In genomic region chr7:38190056-38190835, GRCm38 (mm10) we compare ENCODE assay signal across 13 mouse cellular contexts. TPM values are rescaled to one million over a fixed set of nuclear protein-coding genes. Genes with fewer than 3 reads are reported as not detected.
DNase-seq lines count a peak whose midpoint lies in the region; ATAC-seq and TF ChIP-seq lines count a peak whose summit lies in the region.
"Had no signal": no experiment of that assay in that cellular context is flagged by ENCODE, and none has a peak within 500 bp of the region (broad histone marks: within the 10 kb centered on the region; RNA-seq: fewer than 3 reads in every experiment).

No protein-coding gene starts in this region.

- no peak for TF ChIP-seq EP300 in liver, embryonic 14.5 days (IDR thresholded peaks at IDR 0.05; ENCODE audit: low read depth)
- TF ChIP-seq EP300 in ES-Bruce4 (IDR thresholded peaks at IDR 0.05; ENCODE audit: insufficient read depth, low read depth, low read length) = no peak

- no peaks in the 10 kb centered on the region for H3K9me3 ChIP-seq in liver, embryonic 14.5 days (ENCODE audit: control insufficient read depth, low read length)
- no peaks in the 10 kb centered on the region for H3K9me3 ChIP-seq in liver, embryonic 11.5 days (ENCODE audit: control insufficient read depth, low read length)
- no peaks in the 10 kb centered on the region for H3K9me3 ChIP-seq in ES-Bruce4 (replicated peaks; ENCODE audit: control insufficient read depth, insufficient read depth, low read length, poor library complexity, severe bottlenecking)

- no peak overlapping the region for H3K4me2 ChIP-seq in liver, embryonic 14.5 days (ENCODE audit: low read depth)
- no peak overlapping the region for H3K4me2 ChIP-seq in liver, embryonic 11.5 days

- 91% methylated on average over 8 of the region's 8 CpGs for WGBS in cerebellum, adult 2 months
- 79% methylated on average over 8 of the region's 8 CpGs for WGBS in liver, embryonic 14.5 days (ENCODE audit: insufficient replicate concordance)
- 89% methylated on average over 8 of the region's 8 CpGs for WGBS in liver, embryonic 11.5 days

- H3K4me1 ChIP-seq in cerebellum, adult 2 months (ENCODE audit: control insufficient read depth, insufficient read depth, low read length) = peaks cover 5% of the 10 kb centered on the region; the same call in 1 of the 2 replicates
- peaks cover 0 to 6% of the 10 kb centered on the region in 2 experiments; a peak in 1 of 4 replicates for H3K4me1 ChIP-seq in liver, embryonic 14.5 days (replicated peaks; ENCODE audit: control insufficient read depth in 2 of 2, insufficient read depth in 2 of 2, low read length in 1 of 2)
- H3K4me1 ChIP-seq in liver, embryonic 11.5 days (replicated peaks; ENCODE audit: control insufficient read depth, insufficient read depth, low read length) = no peaks in the 10 kb centered on the region; the same call in 1 of the 2 replicates
- H3K4me1 ChIP-seq in ES-Bruce4 (ENCODE audit: control insufficient read depth, insufficient read depth, low read length) = no peaks in the 10 kb centered on the region

- H3K9ac ChIP-seq in liver, embryonic 14.5 days (replicated peaks) = no peak overlapping the region
- H3K9ac ChIP-seq in liver, embryonic 11.5 days (ENCODE audit: low read depth, low read length) = no peak overlapping the region
- no peak overlapping the region for H3K9ac ChIP-seq in ES-Bruce4 (ENCODE audit: low read depth, poor library complexity, severe bottlenecking)

- TF ChIP-seq POLR2A in cerebellum, adult 2 months (IDR thresholded peaks at IDR 0.05; ENCODE audit: borderline replicate concordance, insufficient read depth, low read length) = no peak
- no peak for TF ChIP-seq POLR2A in ES-Bruce4 (IDR thresholded peaks at IDR 0.05; ENCODE audit: insufficient read depth, low read length)

- no peaks in the 10 kb centered on the region for H3K36me3 ChIP-seq in liver, embryonic 14.5 days (replicated peaks; ENCODE audit: control insufficient read depth, insufficient read depth, low read depth)
- H3K36me3 ChIP-seq in liver, embryonic 11.5 days (ENCODE audit: control insufficient read depth, insufficient read depth, low read length) = no peaks in the 10 kb centered on the region
- H3K36me3 ChIP-seq in ES-Bruce4 (ENCODE audit: control insufficient read depth, insufficient read depth, low read length, poor library complexity, severe bottlenecking) = no peaks in the 10 kb centered on the region

- H3K4me3 ChIP-seq in cerebellum, adult 2 months (replicated peaks; ENCODE audit: insufficient read depth, low read depth, low read length) = no peak overlapping the region
- H3K4me3 ChIP-seq in liver, embryonic 14.5 days (ENCODE audit: insufficient read depth in 1 of 2, low read depth in 2 of 2, low read length in 2 of 2) = no peak overlapping the region
- no peak overlapping the region for H3K4me3 ChIP-seq in liver, embryonic 11.5 days (ENCODE audit: low read depth, low read length)
- no peak overlapping the region for H3K4me3 ChIP-seq in ES-Bruce4 (ENCODE audit: low read depth, low read length)
- H3K4me3 ChIP-seq: erythroblast, embryonic 14.5 days had no signal

- no peak for ATAC-seq in liver, embryonic 14.5 days (ENCODE audit: insufficient read depth)
- ATAC-seq in liver, embryonic 11.5 days (replicated peaks; ENCODE audit: low FRiP score) = no peak

- TF ChIP-seq CTCF in cerebellum, adult 2 months (IDR thresholded peaks at IDR 0.05; ENCODE audit: borderline replicate concordance, insufficient read depth, low read depth, low read length) = 0 out of 2 replicates have a peak, but pooled peaks have one; percentile 11
- TF ChIP-seq CTCF in liver, embryonic 14.5 days (IDR thresholded peaks at IDR 0.05; ENCODE audit: low read depth) = peak; percentile 53
- peak; percentile 13 for TF ChIP-seq CTCF in ES-Bruce4 (IDR thresholded peaks at IDR 0.05; ENCODE audit: low read depth, low read length)

- no peak for DNase-seq in cerebellum, adult 2 months
- DNase-seq in cerebellum, postnatal 25 days = no peak
- DNase-seq in liver, embryonic 14.5 days (ENCODE audit: low read depth in 3 of 3, low spot score in 3 of 3) = no peak
- no peak for DNase-seq in liver, embryonic 11.5 days (ENCODE audit: low spot score)
- peak; percentile 64 for DNase-seq in induced T-regulatory cell, adult 2 months (ENCODE audit: low read depth)
- no peak for DNase-seq in layer of hippocampus, postnatal 10 days (ENCODE audit: low spot score in 2 of 2)
- no peak for DNase-seq in adrenal gland, adult 18-20 months (ENCODE audit: low spot score in 2 of 2)
- DNase-seq: adrenal gland, postnatal 14 days; gastrocnemius, postnatal 10 days; heart, postnatal 4 days; kidney, postnatal 14 days had no signal

- no peak overlapping the region for H3K27ac ChIP-seq in cerebellum, adult 2 months (ENCODE audit: insufficient read depth, low read length)
- no peak overlapping the region for H3K27ac ChIP-seq in liver, embryonic 14.5 days
- H3K27ac ChIP-seq in liver, embryonic 11.5 days (ENCODE audit: low read depth, low read length) = no peak overlapping the region
- no peak overlapping the region for H3K27ac ChIP-seq in ES-Bruce4 (ENCODE audit: insufficient read depth, low read length)

- no peaks in the 10 kb centered on the region for H3K27me3 ChIP-seq in cerebellum, adult 2 months (ENCODE audit: control insufficient read depth, insufficient read depth, low read length)
- no peaks in the 10 kb centered on the region for H3K27me3 ChIP-seq in liver, embryonic 14.5 days (ENCODE audit: control insufficient read depth, insufficient read depth, low read length)
- no peaks in the 10 kb centered on the region for H3K27me3 ChIP-seq in liver, embryonic 11.5 days (replicated peaks; ENCODE audit: control insufficient read depth, insufficient read depth, low read length)
- no peaks in the 10 kb centered on the region for H3K27me3 ChIP-seq in ES-Bruce4 (ENCODE audit: control insufficient read depth, insufficient read depth, low read length, poor library complexity, severe bottlenecking)

RNA-seq across cellular contexts. Expression of gene 1600014C10Rik, which starts 7.2 kb away (rescaled TPM):
- polyA plus RNA-seq in cerebellum, adult 2 months (2012; rRNA removed) = 32.8 and 33.1 TPM in 2 replicates
- 3.6 and 4.7 TPM in 2 replicates for polyA plus RNA-seq in liver, embryonic 14.5 days (2012; rRNA removed)
- polyA plus RNA-seq in liver, embryonic 14.5 days (2014; fragmentation: Nextera tagmentation; extraction: Ambion mirVana) = 10.3 and 11.2 TPM in 2 replicates
- polyA plus RNA-seq in liver, embryonic 11.5 days (2014; fragmentation: Nextera tagmentation; extraction: Ambion mirVana) = 11.9 and 12.4 TPM in 2 replicates
- 5.3 and 7.0 TPM in 2 replicates for polyA plus RNA-seq in ES-Bruce4 (2011; ENCODE audit: insufficient read depth, insufficient read length, low read depth, missing spikeins)
- 10 to 100 TPM; 17.6 to 19.7 TPM for total RNA-seq in layer of hippocampus, postnatal 10 days (2021)
- total RNA-seq in adrenal gland, adult 18-20 months (2021) = 10 to 100 TPM; 45.4 to 47.7 TPM
- polyA plus RNA-seq: erythroblast, embryonic 14.5 days had no signal

RNA-seq across cellular contexts. Expression of gene Plekhf1, which starts 37.6 kb away (rescaled TPM):
- 8.2 and 10.2 TPM in 2 replicates for polyA plus RNA-seq in cerebellum, adult 2 months (2012; rRNA removed)
- polyA plus RNA-seq in liver, embryonic 14.5 days (2012; rRNA removed) = 0.24 and 0.26 TPM in 2 replicates
- 0.37 and 0.38 TPM in 2 replicates for polyA plus RNA-seq in liver, embryonic 14.5 days (2014; fragmentation: Nextera tagmentation; extraction: Ambion mirVana)
- polyA plus RNA-seq in liver, embryonic 11.5 days (2014; fragmentation: Nextera tagmentation; extraction: Ambion mirVana) = 0.67 and 1.2 TPM in 2 replicates
- polyA plus RNA-seq in ES-Bruce4 (2011; ENCODE audit: insufficient read depth, insufficient read length, low read depth, missing spikeins) = 1.5 and 1.6 TPM in 2 replicates
- 1 to 10 TPM; 1.3 to 1.8 TPM for total RNA-seq in layer of hippocampus, postnatal 10 days (2021)
- 1 to 10 TPM; 4.0 to 4.2 TPM for total RNA-seq in adrenal gland, adult 18-20 months (2021)
